Mouse (Mus musculus): Measurements from ENCODE around the gene Gpr161. TPM values are rescaled to one million over a fixed set of nuclear protein-coding genes. Genes with fewer than 3 reads are reported as not detected.

The Gpr161 gene
- total RNA-seq, 2 experiments from 2014 or later = 5.7 to 8.1 TPM

Other genes with a start within 250 kb of the Gpr161 start
- not detected for gene Tbx19, start 135.0 kb upstream of the Gpr161 start, total RNA-seq (2021)
- 10 to 100 TPM; 16.8 to 18.4 TPM for gene Sft2d2, start 101.4 kb upstream of the Gpr161 start, total RNA-seq (2021)
- 10 to 100 TPM; 49.4 to 50.8 TPM for gene Tiprl, start 58.8 kb upstream of the Gpr161 start, total RNA-seq (2021)
- 10 to 100 TPM; 76.3 to 77.7 TPM for gene Dcaf6, start 164.7 kb downstream of the Gpr161 start, total RNA-seq (2021)
- gene Mpc2, start 164.8 kb downstream of the Gpr161 start, total RNA-seq (2021) = 100 to 1,000 TPM; 403 to 412 TPM
- under 1 TPM in 1 of 2 experiments, not detected in 1; 0.20 TPM for gene Adcy10, start 189.4 kb downstream of the Gpr161 start, total RNA-seq (2021)

Data from heart, postnatal 10 days (tissue).